Mouse (Mus musculus) heart, adult 11 months (tissue): ENCODE measurements around the gene Mrm1.

ENCODE experiments used
- DNase-seq: peaks from one replicate; pipeline ENCODE4 v3.0.0; 2022

The Mrm1 gene

DNA sequence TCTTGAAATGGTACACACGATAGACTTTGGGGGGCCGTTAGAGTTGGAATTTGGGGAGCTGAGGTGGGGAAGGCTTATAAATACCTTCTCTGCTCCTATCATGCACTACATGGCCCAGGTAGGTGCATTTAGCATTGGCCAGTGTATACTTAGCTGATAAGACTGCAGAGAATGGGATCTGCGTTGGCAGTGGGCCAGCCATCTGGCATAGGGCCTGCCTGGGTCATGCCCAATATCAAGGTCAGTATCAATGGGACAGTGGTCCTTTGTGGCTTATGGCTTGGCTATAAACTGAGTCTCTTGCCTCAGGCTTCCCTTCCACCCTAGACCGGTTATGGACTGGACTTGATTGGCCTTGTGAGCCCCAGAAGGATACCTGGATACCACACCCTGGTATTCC is 14.9 kb downstream of the Mrm1 start:
- DNase-seq = no peak

- DNase-seq = peak; percentile 87
Observed at GRCm38 (mm10) chr11:84797627-84798353, 21.5 kb downstream of the Mrm1 start.

DNA sequence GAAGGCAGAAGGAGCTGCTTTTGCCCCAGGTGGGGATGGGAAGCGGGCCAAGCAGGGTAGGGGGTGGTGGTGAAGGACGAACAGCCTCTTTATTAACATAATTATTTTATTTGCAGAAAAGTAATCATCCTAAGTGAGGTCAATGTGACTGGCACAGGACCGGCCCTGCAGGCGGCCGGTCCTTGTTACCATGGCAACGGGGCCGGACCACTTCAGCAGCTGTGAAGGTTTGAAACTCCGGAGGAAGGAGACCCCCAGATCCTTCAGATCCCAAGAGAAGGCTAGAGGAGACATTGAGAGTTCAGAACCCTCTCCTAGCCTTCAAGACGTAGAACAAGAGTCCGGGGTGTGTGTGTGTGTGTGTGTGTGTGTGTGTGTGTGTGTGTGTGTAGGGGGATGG is 22.3 kb downstream of the Mrm1 start:
- no peak for DNase-seq

GRCm38 (mm10) chr11:84794496-84795113 is 24.7 kb downstream of the Mrm1 start:
- DNase-seq = peak; percentile 93

DNA sequence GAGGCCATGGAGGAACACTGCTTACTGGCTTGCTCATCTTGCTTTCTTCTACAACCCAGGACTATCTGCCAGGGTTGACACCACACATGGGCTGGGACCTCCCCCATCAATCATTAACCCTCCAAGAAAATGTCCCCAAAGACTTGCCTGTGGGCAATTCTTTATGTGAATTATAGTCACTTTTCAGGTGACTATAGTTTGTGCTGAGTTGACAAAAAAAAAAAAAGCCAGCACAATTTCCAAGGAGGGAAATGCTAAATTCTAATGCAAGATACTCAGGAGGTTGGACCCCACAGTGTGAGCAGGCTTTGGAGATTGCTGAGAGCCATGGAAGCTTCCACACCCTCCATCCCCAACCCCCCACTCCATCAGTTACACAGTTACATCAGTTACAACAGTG is 25.8 kb downstream of the Mrm1 start:
- no peak for DNase-seq

GRCm38 (mm10) chr11:84790383-84790782 is 28.9 kb downstream of the Mrm1 start:
- no peak for DNase-seq

- no peak for DNase-seq
Observed at GRCm38 (mm10) chr11:84780143-84780870, 39.0 kb downstream of the Mrm1 start.

GRCm38 (mm10) chr11:84775560-84775959 is 43.8 kb downstream of the Mrm1 start:
- no peak for DNase-seq

- no peak for DNase-seq
Observed at GRCm38 (mm10) chr11:84774870-84775514, 44.3 kb downstream of the Mrm1 start.

- DNase-seq = no peak
Observed at GRCm38 (mm10) chr11:84767898-84768297, 51.4 kb downstream of the Mrm1 start.

DNA sequence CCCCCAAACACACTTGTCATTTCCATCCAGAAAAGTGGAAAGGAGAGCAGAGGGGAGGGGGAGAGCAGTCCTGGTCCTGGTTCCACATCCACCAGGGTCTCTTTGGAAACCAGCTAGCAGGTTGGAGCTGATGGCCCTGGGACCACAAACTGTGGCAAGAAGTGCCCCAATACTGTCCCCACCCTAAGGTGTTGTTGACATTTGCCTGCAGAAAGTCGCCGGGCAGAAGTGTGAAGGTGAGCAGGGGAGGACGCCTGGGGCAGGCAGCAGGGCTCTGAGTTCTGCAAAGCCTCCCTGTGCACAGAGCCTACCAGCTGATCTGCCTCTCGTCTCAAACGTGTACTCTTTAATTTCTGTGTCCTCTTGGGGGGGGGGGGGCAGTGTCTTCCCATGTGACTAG is 54.2 kb downstream of the Mrm1 start:
- peak; percentile 89 for DNase-seq

- DNase-seq = no peak
Observed at GRCm38 (mm10) chr11:84764527-84764961, 54.8 kb downstream of the Mrm1 start.

- no peak for DNase-seq
Observed at GRCm38 (mm10) chr11:84764116-84764515, 55.2 kb downstream of the Mrm1 start.
